Mouse (Mus musculus) intestine, embryonic 15.5 days (tissue): ENCODE data around the gene Dclre1b. TPM values are rescaled to one million over a fixed set of nuclear protein-coding genes. Genes with fewer than 3 reads are reported as not detected.

Experiments used
- ATAC-seq: fragments of 200-750 bp; cut with Nextera tagmentation; 2 replicates; pipeline ENCODE4 v1.8.0; 2017; ENCODE audit warnings: moderate TSS enrichment, moderate library complexity
- H3K27ac ChIP-seq: fragments of 300-500 bp; sonication (generic); 2 replicates; pipeline ENCODE4 v1.5.1; 2015; ENCODE audit warnings: mild to moderate bottlenecking, inconsistent platforms
- H3K27me3 ChIP-seq: fragments of 300-500 bp; sonication (generic); replicated peaks from 2 replicates; pipeline ENCODE4 v1.6.1; 2015; ENCODE audit warnings: inconsistent platforms
- H3K36me3 ChIP-seq: fragments of 300-500 bp; sonication (generic); 2 replicates; pipeline ENCODE4 v1.6.1; 2015; ENCODE audit warnings: inconsistent platforms
- H3K4me1 ChIP-seq: fragments of 300-500 bp; sonication (generic); replicated peaks from 2 replicates; pipeline ENCODE4 v1.6.1; 2015; ENCODE audit warnings: inconsistent platforms
- H3K4me2 ChIP-seq: fragments of 300-500 bp; sonication (generic); replicated peaks from 2 replicates; pipeline ENCODE4 v1.6.1; 2015; ENCODE audit warnings: mild to moderate bottlenecking, inconsistent platforms
- H3K4me3 ChIP-seq: fragments of 300-500 bp; sonication (generic); replicated peaks from 2 replicates; pipeline ENCODE4 v1.5.1; 2015; ENCODE audit warnings: inconsistent platforms
- H3K9ac ChIP-seq: fragments of 300-500 bp; sonication (generic); 2 replicates; pipeline ENCODE4 v1.6.1; 2015; ENCODE audit warnings: inconsistent platforms
- H3K9me3 ChIP-seq: fragments of 300-500 bp; sonication (generic); 2 replicates; pipeline ENCODE4 v1.6.1; 2016; ENCODE audit warnings: inconsistent platforms
- WGBS: fragments of 180-500 bp; shearing (Covaris S2); methylation state at CpG from one replicate; pipeline ENCODE4 v1.1.7; 2015; 5-methylcytosine and 5-hydroxymethylcytosine counted together
- polyA plus RNA-seq: library from polyadenylated mRNA; unstranded; fragments of >200 nt; fragmentation: Nextera tagmentation; extraction: Ambion mirVana; gene quantifications from 2 replicates; pipeline ENCODE4 v1.2.1, GENCODE M21; 2015

Dclre1b gene
- polyA plus RNA-seq, 1 experiment from 2014 or later: 21.5 TPM

- no peaks in the 10 kb centered on the region for H3K27me3 ChIP-seq
- H3K9me3 ChIP-seq: no peaks in the 10 kb centered on the region
- 68% methylated on average over 2 of the region's 2 CpGs for WGBS
- peak; percentile 63 for ATAC-seq
- no peaks in the 10 kb centered on the region for H3K4me1 ChIP-seq
- H3K9ac ChIP-seq: no peak overlapping the region
- H3K4me2 ChIP-seq: no peak overlapping the region
- no peak overlapping the region for H3K4me3 ChIP-seq
- peaks cover 26% of the 10 kb centered on the region for H3K36me3 ChIP-seq
- no peak overlapping the region for H3K27ac ChIP-seq
These were observed 52.3 kb downstream of the Dclre1b start for GRCm38 (mm10) chr3:103756920-103757319.

- peaks cover 22% of the 10 kb centered on the region for H3K36me3 ChIP-seq
- no peak for ATAC-seq
- H3K27me3 ChIP-seq: no peaks in the 10 kb centered on the region
- no peak overlapping the region for H3K27ac ChIP-seq
- H3K9ac ChIP-seq: no peak overlapping the region
- H3K4me2 ChIP-seq: no peak overlapping the region
- no peaks in the 10 kb centered on the region for H3K9me3 ChIP-seq
- 62% methylated on average over 3 of the region's 3 CpGs for WGBS
- no peaks in the 10 kb centered on the region for H3K4me1 ChIP-seq
- H3K4me3 ChIP-seq: no peak overlapping the region
These were observed 53.9 kb downstream of the Dclre1b start for GRCm38 (mm10) chr3:103755351-103755750.

GRCm38 (mm10) chr3:103751558-103751957, 57.7 kb downstream of the Dclre1b start:
- ATAC-seq: no peak
- H3K4me2 ChIP-seq: no peak overlapping the region
- no peaks in the 10 kb centered on the region for H3K27me3 ChIP-seq
- WGBS: 85% methylated on average over 2 of the region's 2 CpGs
- peaks cover 15% of the 10 kb centered on the region for H3K36me3 ChIP-seq
- H3K9me3 ChIP-seq: no peaks in the 10 kb centered on the region
- H3K9ac ChIP-seq: no peak overlapping the region
- no peak overlapping the region for H3K27ac ChIP-seq
- no peak overlapping the region for H3K4me3 ChIP-seq
- no peaks in the 10 kb centered on the region for H3K4me1 ChIP-seq

Other genes with a start within 250 kb of the Dclre1b start
- gene Syt6, start 234.2 kb downstream of the Dclre1b start, polyA plus RNA-seq: 1.1 and 1.5 TPM in 2 replicates
- 0.14 TPM in 1 of 2 replicates, not detected in the other for gene Atg4a-ps, start 163.4 kb downstream of the Dclre1b start, polyA plus RNA-seq
- gene Olfml3, start 71.4 kb downstream of the Dclre1b start, polyA plus RNA-seq: 45.4 and 47.4 TPM in 2 replicates
- gene Gm10964, start 70.1 kb downstream of the Dclre1b start, polyA plus RNA-seq: not detected in 2 replicates
- gene Hipk1, start 17.9 kb downstream of the Dclre1b start, polyA plus RNA-seq: 8.7 and 9.8 TPM in 2 replicates
- gene Ap4b1, start 76 bp upstream of the Dclre1b start, polyA plus RNA-seq: 19.4 and 20.6 TPM in 2 replicates
- gene Gm43064, start 129 bp upstream of the Dclre1b start, polyA plus RNA-seq: not detected in 2 replicates
- 4.4 and 9.1 TPM in 2 replicates for gene Bcl2l15, start 23.2 kb upstream of the Dclre1b start, polyA plus RNA-seq
- gene Ptpn22, start 50.4 kb upstream of the Dclre1b start, polyA plus RNA-seq: 1.4 and 1.9 TPM in 2 replicates
- 8.3 and 9.7 TPM in 2 replicates for gene Rsbn1, start 104.7 kb upstream of the Dclre1b start, polyA plus RNA-seq
- gene Phtf1, start 158.7 kb upstream of the Dclre1b start, polyA plus RNA-seq: 18.9 and 19.3 TPM in 2 replicates